Mouse (Mus musculus) embryonic facial prominence, embryonic 11.5 days (tissue): ENCODE results near the gene Cnot6. TPM values are rescaled to one million over a fixed set of nuclear protein-coding genes. Genes with fewer than 3 reads are reported as not detected.

ENCODE experiments used
- ATAC-seq: fragments of 200-750 bp; cut with Nextera tagmentation; replicated peaks from 2 replicates; pipeline ENCODE4 v1.8.0; 2017; ENCODE audit warnings: low read depth; ENCODE audit not compliant: insufficient number of reproducible peaks, low FRiP score, low TSS enrichment
- DNase-seq: peaks from one replicate; pipeline ENCODE4 v3.0.0-alpha.2; 2015; ENCODE audit warnings: low spot score
- H3K27ac ChIP-seq: fragments of 300-500 bp; sonication (generic); replicated peaks from 2 replicates; pipeline ENCODE4 v1.5.1; 2014; ENCODE audit warnings: mild to moderate bottlenecking, low read depth, low read length, control low read depth
- H3K27me3 ChIP-seq: fragments of 300-500 bp; sonication (generic); 2 replicates; pipeline ENCODE4 v1.6.1; 2014; ENCODE audit warnings: mild to moderate bottlenecking, low read length, moderate library complexity, mixed read lengths; ENCODE audit not compliant: control insufficient read depth, insufficient read depth
- H3K36me3 ChIP-seq: fragments of 300-500 bp; sonication (generic); replicated peaks from 2 replicates; pipeline ENCODE4 v1.6.1; 2014; ENCODE audit warnings: low read depth, mild to moderate bottlenecking, low read length, moderate library complexity, mixed read lengths; ENCODE audit not compliant: control insufficient read depth, insufficient read depth
- H3K4me1 ChIP-seq: fragments of 300-500 bp; sonication (generic); 2 replicates; pipeline ENCODE4 v1.6.1; 2014; ENCODE audit warnings: low read length, mixed read lengths; ENCODE audit not compliant: control insufficient read depth, insufficient read depth
- H3K4me2 ChIP-seq: fragments of 300-500 bp; sonication (generic); 2 replicates; pipeline ENCODE4 v1.6.1; 2014; ENCODE audit warnings: low read depth, mild to moderate bottlenecking, control low read depth, low read length, moderate library complexity
- H3K4me3 ChIP-seq: fragments of 300-500 bp; sonication (generic); 2 replicates; pipeline ENCODE4 v1.5.1; 2014; ENCODE audit warnings: low read depth, low read length, control low read depth
- H3K9ac ChIP-seq: fragments of 300-500 bp; sonication (generic); replicated peaks from 2 replicates; pipeline ENCODE4 v1.6.1; 2014; ENCODE audit warnings: mild to moderate bottlenecking, control low read depth, low read length
- H3K9me3 ChIP-seq: fragments of 300-500 bp; sonication (generic); replicated peaks from 2 replicates; pipeline ENCODE4 v1.6.1; 2016; ENCODE audit warnings: mild to moderate bottlenecking, low read length, inconsistent platforms, mixed read lengths; ENCODE audit not compliant: control insufficient read depth
- WGBS: fragments of 180-500 bp; shearing (Covaris S2); extraction: QIAGEN DNeasy Blood & Tissue Kit; methylation state at CpG from one replicate; pipeline ENCODE4 v1.1.7; 2014; 5-methylcytosine and 5-hydroxymethylcytosine counted together
- polyA plus RNA-seq: library from polyadenylated mRNA; unstranded; fragments of >200 nt; fragmentation: Nextera tagmentation; extraction: Ambion mirVana; gene quantifications from 2 replicates; pipeline ENCODE4 v1.2.1, GENCODE M21; 2014

Gene Cnot6
- polyA plus RNA-seq, 1 experiment from 2014 or later = 56.5 TPM

- no peak for DNase-seq
- no peak for ATAC-seq
- no peaks in the 10 kb centered on the region for H3K36me3 ChIP-seq
- H3K27me3 ChIP-seq = no peaks in the 10 kb centered on the region
- WGBS = 77% methylated on average over 2 of the region's 2 CpGs
- H3K9me3 ChIP-seq = no peaks in the 10 kb centered on the region
- H3K4me1 ChIP-seq = no peaks in the 10 kb centered on the region
- H3K4me2 ChIP-seq = no peak overlapping the region
- no peak overlapping the region for H3K9ac ChIP-seq
- H3K27ac ChIP-seq = no peak overlapping the region
- no peak overlapping the region for H3K4me3 ChIP-seq
Observed at GRCm38 (mm10) chr11:49724676-49725075, 12.2 kb upstream of the Cnot6 start.

- no peak for ATAC-seq
- 70% methylated on average over 2 of the region's 2 CpGs for WGBS
- H3K27me3 ChIP-seq = no peaks in the 10 kb centered on the region
- no peaks in the 10 kb centered on the region for H3K4me1 ChIP-seq
- DNase-seq = no peak
- H3K4me2 ChIP-seq = no peak overlapping the region
- no peak overlapping the region for H3K27ac ChIP-seq
- H3K4me3 ChIP-seq = no peak overlapping the region
- no peak overlapping the region for H3K9ac ChIP-seq
- no peaks in the 10 kb centered on the region for H3K9me3 ChIP-seq
- no peaks in the 10 kb centered on the region for H3K36me3 ChIP-seq
Observed at GRCm38 (mm10) chr11:49723281-49723680, 10.8 kb upstream of the Cnot6 start.

GRCm38 (mm10) chr11:49722692-49723091 lies 10.2 kb upstream of the Cnot6 start:
- H3K9ac ChIP-seq = no peak overlapping the region
- no peak overlapping the region for H3K4me3 ChIP-seq
- no peaks in the 10 kb centered on the region for H3K36me3 ChIP-seq
- no peak overlapping the region for H3K27ac ChIP-seq
- H3K27me3 ChIP-seq = no peaks in the 10 kb centered on the region
- WGBS = 79% methylated on average over 6 of the region's 6 CpGs
- DNase-seq = no peak
- H3K9me3 ChIP-seq = no peaks in the 10 kb centered on the region
- no peak for ATAC-seq
- H3K4me1 ChIP-seq = no peaks in the 10 kb centered on the region
- no peak overlapping the region for H3K4me2 ChIP-seq

- WGBS = 88% methylated on average over 1 of the region's 1 CpGs
- no peak for ATAC-seq
- no peak overlapping the region for H3K4me3 ChIP-seq
Observed at GRCm38 (mm10) chr11:49721358-49721757, 8.8 kb upstream of the Cnot6 start.

GRCm38 (mm10) chr11:49719466-49720151 lies 7.1 kb upstream of the Cnot6 start:
- no peaks in the 10 kb centered on the region for H3K36me3 ChIP-seq
- 85% methylated on average over 8 of the region's 8 CpGs for WGBS
- no peak overlapping the region for H3K4me2 ChIP-seq
- H3K9ac ChIP-seq = no peak overlapping the region
- H3K9me3 ChIP-seq = no peaks in the 10 kb centered on the region
- H3K4me3 ChIP-seq = no peak overlapping the region
- DNase-seq = no peak
- no peak for ATAC-seq
- no peaks in the 10 kb centered on the region for H3K4me1 ChIP-seq
- no peak overlapping the region for H3K27ac ChIP-seq
- H3K27me3 ChIP-seq = no peaks in the 10 kb centered on the region

More at GRCm38 (mm10) chr11:49721358-49721757, 8.8 kb upstream of the Cnot6 start:
- H3K27me3 ChIP-seq = no peaks in the 10 kb centered on the region
- H3K9ac ChIP-seq = no peak overlapping the region
- H3K4me1 ChIP-seq = no peaks in the 10 kb centered on the region
- H3K9me3 ChIP-seq = no peaks in the 10 kb centered on the region
- no peaks in the 10 kb centered on the region for H3K36me3 ChIP-seq
- H3K27ac ChIP-seq = no peak overlapping the region
- no peak for DNase-seq
- H3K4me2 ChIP-seq = no peak overlapping the region

GRCm38 (mm10) chr11:49713336-49714334 lies 1.1 kb upstream of the Cnot6 start:
- DNase-seq (peak; percentile 73), ATAC-seq (peak; percentile 27)
- Histone ChIP-seq H3K4me1 (no peaks in the 10 kb centered on the region), H3K9me3 (no peaks in the 10 kb centered on the region), H3K27ac (peak overlapping the region; percentile 87; the same call in 1 of the 2 replicates), H3K9ac (peak overlapping the region; percentile 97), H3K4me3 (peak overlapping the region; percentile 76), H3K36me3 (no peaks in the 10 kb centered on the region), H3K27me3 (no peaks in the 10 kb centered on the region), H3K4me2 (peak overlapping the region; percentile 47)
- 29% methylated on average over 20 of the region's 20 CpGs for WGBS

- H3K4me2 ChIP-seq = peak overlapping the region; percentile 47
- DNase-seq (peak; percentile 65), ATAC-seq (peak; percentile 65)
- peak overlapping the region; percentile 87 for H3K27ac ChIP-seq
- no peaks in the 10 kb centered on the region for H3K36me3 ChIP-seq
- H3K27me3 ChIP-seq = no peaks in the 10 kb centered on the region
- peak overlapping the region; percentile 97 for H3K9ac ChIP-seq
- no peaks in the 10 kb centered on the region for H3K4me1 ChIP-seq
- H3K4me3 ChIP-seq = peak overlapping the region; percentile 76
- under 1% methylated on average over 33 of the region's 70 CpGs for WGBS
- H3K9me3 ChIP-seq = no peaks in the 10 kb centered on the region
Observed at GRCm38 (mm10) chr11:49711981-49712554, 455 bp downstream of the Cnot6 start.
